Mouse (Mus musculus) liver, adult 2 months (tissue): Measurements from ENCODE around the gene Dvl2. TPM values are rescaled to one million over a fixed set of nuclear protein-coding genes. Genes with fewer than 3 reads are reported as not detected.
A peak's percentile ranks its signal among the peaks of the same experiment; 100 is the strongest.

ENCODE experiments used
- DNase-seq: peaks from one replicate; pipeline ENCODE4 v3.0.0-alpha.2; 2011; ENCODE audit warnings: low read depth, low spot score; ENCODE audit errors: extremely low read depth
- H3K27ac ChIP-seq: fragments of 200-500 bp; replicated peaks from 2 replicates; pipeline ENCODE4 v1.5.1; 2012; ENCODE audit warnings: low read depth, mild to moderate bottlenecking, control low read depth, inconsistent platforms, low read length; ENCODE audit not compliant: insufficient read depth
- H3K27me3 ChIP-seq: fragments of 200-500 bp; 2 replicates; pipeline ENCODE4 v1.6.1; 2012; ENCODE audit warnings: mild to moderate bottlenecking, moderate library complexity, low read length, inconsistent platforms; ENCODE audit not compliant: control insufficient read depth, insufficient read depth
- H3K36me3 ChIP-seq: fragments of 200-500 bp; 2 replicates; pipeline ENCODE4 v1.6.1; 2012; ENCODE audit warnings: low read length, inconsistent platforms; ENCODE audit not compliant: control insufficient read depth, insufficient read depth
- H3K4me1 ChIP-seq: fragments of 200-500 bp; 2 replicates; pipeline ENCODE4 v1.6.1; 2011; ENCODE audit warnings: low read length; ENCODE audit not compliant: control insufficient read depth, insufficient read depth
- H3K4me3 ChIP-seq: fragments of 200-500 bp; 2 replicates; pipeline ENCODE4 v1.5.1; 2011; ENCODE audit warnings: low read depth, mild to moderate bottlenecking, control low read depth, low read length, moderate library complexity; ENCODE audit not compliant: insufficient read depth
- H3K79me2 ChIP-seq: fragments of 200-500 bp; 2 replicates; pipeline ENCODE4 v1.6.1; 2012; ENCODE audit warnings: inconsistent platforms, mild to moderate bottlenecking, low read length, moderate library complexity; ENCODE audit not compliant: control insufficient read depth, insufficient read depth
- H3K9ac ChIP-seq: fragments of 200-500 bp; 2 replicates; pipeline ENCODE4 v1.6.1; 2012; ENCODE audit warnings: low read depth, mild to moderate bottlenecking, control low read depth, inconsistent platforms, low read length
- CTCF ChIP-seq: fragments of 200-500 bp; IDR thresholded peaks from 2 replicates; pipeline ENCODE4 v1.5.1; 2011; ENCODE audit warnings: low read depth, low read length, control low read depth
- POLR2A ChIP-seq: fragments of 200-500 bp; IDR thresholded peaks from 2 replicates; pipeline ENCODE4 v1.6.1; 2011; ENCODE audit warnings: low read length, control low read depth; ENCODE audit not compliant: insufficient read depth; ENCODE audit errors: extremely low read depth
- WGBS: fragments of 180-500 bp; shearing (Covaris S2); methylation state at CpG from one replicate; pipeline ENCODE4 v1.1.7; 2018; 5-methylcytosine and 5-hydroxymethylcytosine counted together
- polyA plus RNA-seq: library from polyadenylated mRNA; depleted of rRNA; stranded (reverse); fragments of >200 nt; gene quantifications from 2 replicates; pipeline ENCODE4 v1.2.3, GENCODE M21; 2012
- total RNA-seq: library from RNA; depleted of rRNA; stranded (reverse); fragments of >200 nt; gene quantifications from 2 replicates; pipeline ENCODE4 v1.2.3, GENCODE M21; 2014

The Dvl2 gene
- total and polyA plus RNA-seq, 2 experiments = 2.8 to 4.5 TPM

GRCm38 (mm10) chr11:70040184-70040583 lies 39.8 kb downstream of the Dvl2 start:
- 95% methylated on average over 7 of the region's 7 CpGs for WGBS
- DNase-seq = no peak
- Histone ChIP-seq H3K36me3 (no peaks in the 10 kb centered on the region), H3K27me3 (no peaks in the 10 kb centered on the region), H3K9ac (no peak overlapping the region), H3K27ac (no peak overlapping the region), H3K4me3 (no peak overlapping the region), H3K4me1 (peaks cover 4% of the 10 kb centered on the region; the same call in 1 of the 2 replicates), H3K79me2 (no peaks in the 10 kb centered on the region)
- TF ChIP-seq CTCF = no peak
- TF ChIP-seq POLR2A = no peak

- no peak overlapping the region for H3K4me3 ChIP-seq
- no peaks in the 10 kb centered on the region for H3K79me2 ChIP-seq
- peaks cover 4% of the 10 kb centered on the region; the same call in 1 of the 2 replicates for H3K4me1 ChIP-seq
- H3K27me3 ChIP-seq = no peaks in the 10 kb centered on the region
- no peak for TF ChIP-seq POLR2A
- no peak for TF ChIP-seq CTCF
- 92% methylated on average over 23 of the region's 23 CpGs for WGBS
- H3K36me3 ChIP-seq = no peaks in the 10 kb centered on the region
- no peak overlapping the region for H3K9ac ChIP-seq
- DNase-seq = no peak
- H3K27ac ChIP-seq = no peak overlapping the region
Measured at GRCm38 (mm10) chr11:70042309-70043085, 42.1 kb downstream of the Dvl2 start.

GRCm38 (mm10) chr11:70043665-70044064 lies 43.3 kb downstream of the Dvl2 start:
- TF ChIP-seq CTCF (no peak), POLR2A (no peak)

GRCm38 (mm10) chr11:70045435-70045834 lies 45.0 kb downstream of the Dvl2 start:
- Histone ChIP-seq H3K9ac (no peak overlapping the region), H3K4me3 (no peak overlapping the region), H3K27ac (no peak overlapping the region), H3K36me3 (no peaks in the 10 kb centered on the region), H3K27me3 (no peaks in the 10 kb centered on the region), H3K79me2 (no peaks in the 10 kb centered on the region), H3K4me1 (no peaks in the 10 kb centered on the region; the same call in 1 of the 2 replicates)
- no peak for DNase-seq
- WGBS = 70% methylated on average over 9 of the region's 9 CpGs
- TF ChIP-seq CTCF (no peak), POLR2A (no peak)

More at GRCm38 (mm10) chr11:70043665-70044064, 43.3 kb downstream of the Dvl2 start:
- DNase-seq = no peak
- Histone ChIP-seq H3K27me3 (no peaks in the 10 kb centered on the region), H3K4me1 (peaks cover under 1% of the 10 kb centered on the region; the same call in 1 of the 2 replicates), H3K36me3 (no peaks in the 10 kb centered on the region), H3K27ac (no peak overlapping the region), H3K4me3 (no peak overlapping the region), H3K9ac (no peak overlapping the region), H3K79me2 (no peaks in the 10 kb centered on the region)
- WGBS = 93% methylated on average over 7 of the region's 7 CpGs

GRCm38 (mm10) chr11:70049366-70049765 lies 49.0 kb downstream of the Dvl2 start:
- no peak for TF ChIP-seq POLR2A
- Histone ChIP-seq H3K79me2 (no peaks in the 10 kb centered on the region), H3K4me3 (no peak overlapping the region), H3K27ac (no peak overlapping the region), H3K9ac (no peak overlapping the region), H3K27me3 (no peaks in the 10 kb centered on the region), H3K4me1 (peaks cover 12% of the 10 kb centered on the region), H3K36me3 (no peaks in the 10 kb centered on the region)
- no peak for DNase-seq
- 60% methylated on average over 6 of the region's 6 CpGs for WGBS

- Histone ChIP-seq H3K4me3 (no peak overlapping the region), H3K9ac (peak overlapping the region; percentile 58), H3K79me2 (peaks cover under 1% of the 10 kb centered on the region; the same call in 1 of the 2 replicates), H3K27me3 (no peaks in the 10 kb centered on the region), H3K4me1 (peaks cover 12% of the 10 kb centered on the region), H3K27ac (peak overlapping the region; percentile 68), H3K36me3 (no peaks in the 10 kb centered on the region)
- 22% methylated on average over 10 of the region's 10 CpGs for WGBS
- DNase-seq = peak; percentile 94
- TF ChIP-seq CTCF (peak; percentile 49; the same call in 1 of the 2 replicates), POLR2A (no peak)
Measured at GRCm38 (mm10) chr11:70049816-70050215, 49.4 kb downstream of the Dvl2 start.
